Mouse (Mus musculus): ENCODE measurements at regions not wholly inside any gene's neighbourhood (a gene's known extent, or its start where the extent isn't known, plus 50 kb on each side); places are given as distances from the start of the nearest gene placed in this dataset.

DNA sequence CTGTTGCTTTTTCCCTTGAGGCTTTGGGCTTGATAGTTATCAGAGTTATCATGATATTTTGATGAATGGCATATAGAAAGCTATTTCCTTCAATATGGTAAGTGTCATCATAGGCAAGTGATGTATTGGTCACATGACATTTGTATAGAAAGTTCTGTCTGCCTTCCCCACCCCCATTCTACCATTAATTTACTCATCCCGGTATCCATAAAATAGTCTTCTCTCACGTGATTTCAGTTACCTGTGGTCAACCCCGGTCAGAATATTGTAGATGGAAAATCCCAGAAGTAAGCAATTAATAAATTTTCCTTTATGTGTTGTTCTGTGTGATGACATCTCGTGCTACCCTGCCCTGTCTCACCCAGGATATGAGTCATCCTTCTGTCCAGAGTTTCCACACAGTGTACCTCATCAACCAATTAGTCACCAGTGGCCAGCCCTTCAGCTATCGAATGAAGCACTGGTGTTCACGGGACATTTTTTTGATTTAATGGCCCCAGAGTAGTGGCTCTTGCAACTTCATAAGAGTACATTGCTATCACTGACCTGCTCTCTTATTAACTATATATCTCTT lies 127.1 kb upstream of the Twist2 start:
- no peak overlapping the region for H3K4me3 ChIP-seq (replicated peaks in 1 of 3; ENCODE audit: low read depth in 2 of 3, low read length in 2 of 3, poor library complexity in 1 of 3)
- no peak overlapping the region for H3K27ac ChIP-seq (ENCODE audit: insufficient read depth, low read depth)
- in situ Hi-C loops (cut with MboI; ENCODE audit: low pct_ligation_motif_present, low pct_unique_long_range_greater_than_20kb, low sequenced_read_pairs) (no loop called here), dilution Hi-C loops (cut with MboI; ENCODE audit: extremely low pct_ligation_motif_present, extremely low pct_unique_long_range_greater_than_20kb, low sequenced_read_pairs) (no loop called here)
- no peaks in the 10 kb centered on the region for H3K79me2 ChIP-seq (replicated peaks; ENCODE audit: control insufficient read depth, extremely low read depth, insufficient read depth, poor library complexity, severe bottlenecking)
- H3K4me2 ChIP-seq (ENCODE audit: insufficient read depth, low read depth, poor library complexity, severe bottlenecking) = no peak overlapping the region
- H3K27me3 ChIP-seq (replicated peaks) = peaks cover 21% of the 10 kb centered on the region
- H3K36me3 ChIP-seq (replicated peaks in 1 of 2; ENCODE audit: control insufficient read depth in 1 of 2, insufficient read depth in 1 of 2, low read length in 1 of 2) = no peaks in the 10 kb centered on the region
- no peaks in the 10 kb centered on the region for H3K9me3 ChIP-seq (replicated peaks; ENCODE audit: low read length)
- no peak overlapping the region for H3K9ac ChIP-seq (ENCODE audit: insufficient read depth, low read depth)
- TF ChIP-seq MXI1 (IDR thresholded peaks at IDR 0.05; ENCODE audit: low read depth, low read length) (no peak), BHLHE40 (IDR thresholded peaks at IDR 0.05; ENCODE audit: low read depth, low read length) (peak; percentile 52; the same call in 1 of the 2 replicates), CHD1 (IDR thresholded peaks at IDR 0.05; ENCODE audit: low read depth, low read length) (no peak), TCF12 (IDR thresholded peaks at IDR 0.05; ENCODE audit: low read depth, low read length) (no peak), E2F4 (IDR thresholded peaks at IDR 0.05; ENCODE audit: insufficient replicate concordance, low read depth, low read length) (no peak)
- DNase-seq (ENCODE audit: extremely low read depth) = no peak
- peaks cover 3 to 9% of the 10 kb centered on the region in 2 experiments for H3K4me1 ChIP-seq (ENCODE audit: control insufficient read depth in 1 of 2, insufficient read depth in 2 of 2)

DNA sequence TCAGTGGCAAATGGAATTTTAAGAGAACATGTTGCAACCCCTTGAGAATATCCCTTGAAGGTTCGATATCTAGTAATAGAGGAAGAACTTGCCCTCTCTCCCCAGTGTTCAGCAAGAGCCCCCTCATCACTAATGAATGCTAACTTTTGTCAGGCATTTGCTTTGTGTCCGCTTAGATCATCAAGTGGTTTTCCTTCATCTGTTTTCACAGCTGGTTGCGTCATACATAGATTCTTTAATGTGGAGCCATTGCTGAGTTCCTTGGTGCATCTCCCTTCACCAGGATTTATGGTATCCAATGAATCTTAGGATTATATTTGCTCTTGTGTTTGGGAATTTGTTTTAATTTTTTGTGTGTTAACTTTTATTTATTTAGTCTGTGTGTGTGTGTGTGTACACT lies 124.2 kb upstream of the Twist2 start:
- Histone ChIP-seq H3K27me3 (replicated peaks) (peaks cover 25% of the 10 kb centered on the region), H3K27ac (ENCODE audit: insufficient read depth, low read depth) (no peak overlapping the region), H3K9ac (ENCODE audit: insufficient read depth, low read depth) (no peak overlapping the region), H3K4me3 (replicated peaks in 1 of 3; ENCODE audit: low read depth in 2 of 3, low read length in 2 of 3, poor library complexity in 1 of 3) (no peak overlapping the region), H3K9me3 (replicated peaks; ENCODE audit: low read length) (no peaks in the 10 kb centered on the region), H3K36me3 (replicated peaks in 1 of 2; ENCODE audit: control insufficient read depth in 1 of 2, insufficient read depth in 1 of 2, low read length in 1 of 2) (no peaks in the 10 kb centered on the region), H3K79me2 (replicated peaks; ENCODE audit: control insufficient read depth, extremely low read depth, insufficient read depth, poor library complexity, severe bottlenecking) (no peaks in the 10 kb centered on the region), H3K4me2 (ENCODE audit: insufficient read depth, low read depth, poor library complexity, severe bottlenecking) (no peak overlapping the region), H3K4me1 (ENCODE audit: control insufficient read depth in 1 of 2, insufficient read depth in 2 of 2) (no peaks in the 10 kb centered on the region)
- in situ Hi-C loops (cut with MboI; ENCODE audit: low pct_ligation_motif_present, low pct_unique_long_range_greater_than_20kb, low sequenced_read_pairs) (no loop called here), dilution Hi-C loops (cut with MboI; ENCODE audit: extremely low pct_ligation_motif_present, extremely low pct_unique_long_range_greater_than_20kb, low sequenced_read_pairs) (no loop called here)
- DNase-seq (ENCODE audit: extremely low read depth) = no peak
- TF ChIP-seq MAX (IDR thresholded peaks at IDR 0.05; ENCODE audit: low read length) (no peak), BHLHE40 (IDR thresholded peaks at IDR 0.05; ENCODE audit: low read depth, low read length) (no peak), CHD1 (IDR thresholded peaks at IDR 0.05; ENCODE audit: low read depth, low read length) (no peak), EP300 (IDR thresholded peaks at IDR 0.05; ENCODE audit: low read length) (no peak)

DNA sequence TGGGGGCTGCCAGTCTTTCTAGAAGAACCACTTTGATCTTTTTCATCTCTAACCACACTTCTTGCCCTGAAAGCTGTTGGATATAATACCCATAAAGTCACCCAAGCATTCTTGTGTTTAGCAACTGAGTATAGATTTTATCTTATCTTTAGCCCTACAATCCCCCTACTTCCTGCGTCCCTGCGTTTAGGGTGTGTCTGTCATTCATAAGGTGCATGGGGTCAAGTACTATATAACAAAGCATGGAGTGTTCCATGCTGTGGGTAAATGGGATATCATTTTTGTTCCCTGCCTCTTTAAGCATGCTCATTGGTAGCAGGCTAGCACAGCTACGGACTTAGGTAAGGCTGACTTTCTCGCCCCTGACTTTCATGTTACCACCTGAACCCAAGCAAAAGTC lies 122.5 kb upstream of the Twist2 start:
- no peak for DNase-seq (ENCODE audit: extremely low read depth)
- in situ Hi-C loops (cut with MboI; ENCODE audit: low pct_ligation_motif_present, low pct_unique_long_range_greater_than_20kb, low sequenced_read_pairs) (no loop called here), dilution Hi-C loops (cut with MboI; ENCODE audit: extremely low pct_ligation_motif_present, extremely low pct_unique_long_range_greater_than_20kb, low sequenced_read_pairs) (no loop called here)
- H3K9me3 ChIP-seq (replicated peaks; ENCODE audit: low read length) = peaks cover 2% of the 10 kb centered on the region
- peaks cover 25% of the 10 kb centered on the region for H3K27me3 ChIP-seq (replicated peaks)
- no peaks in the 10 kb centered on the region for H3K79me2 ChIP-seq (replicated peaks; ENCODE audit: control insufficient read depth, extremely low read depth, insufficient read depth, poor library complexity, severe bottlenecking)
- no peak overlapping the region for H3K4me2 ChIP-seq (ENCODE audit: insufficient read depth, low read depth, poor library complexity, severe bottlenecking)
- H3K27ac ChIP-seq (ENCODE audit: insufficient read depth, low read depth) = no peak overlapping the region
- H3K36me3 ChIP-seq (replicated peaks in 1 of 2; ENCODE audit: control insufficient read depth in 1 of 2, insufficient read depth in 1 of 2, low read length in 1 of 2) = no peaks in the 10 kb centered on the region
- no peak for TF ChIP-seq PAX5 (IDR thresholded peaks at IDR 0.05; ENCODE audit: low read length)
- TF ChIP-seq MEF2A (IDR thresholded peaks at IDR 0.05; ENCODE audit: borderline replicate concordance, low read depth, low read length) = no peak
- TF ChIP-seq SIN3A (IDR thresholded peaks at IDR 0.05; ENCODE audit: low read length) = no peak
- no peak for TF ChIP-seq POLR2A (IDR thresholded peaks at IDR 0.05; ENCODE audit: low read depth, low read length)
- no peak for TF ChIP-seq RCOR1 (conservative IDR thresholded peaks at IDR 0.05; ENCODE audit: low read depth, low read length)
- no peak for TF ChIP-seq SMC3 (IDR thresholded peaks at IDR 0.05; ENCODE audit: low read depth, low read length)
- TF ChIP-seq HCFC1 (IDR thresholded peaks at IDR 0.05; ENCODE audit: low read depth, low read length) = no peak
- no peak for TF ChIP-seq MXI1 (IDR thresholded peaks at IDR 0.05; ENCODE audit: low read depth, low read length)
- no peak for TF ChIP-seq CTCF (conservative IDR thresholded peaks at IDR 0.05 in 1 of 2, IDR thresholded peaks at IDR 0.05 in 1 of 2; ENCODE audit: low read depth in 2 of 2, low read length in 2 of 2)
- TF ChIP-seq MAFK (IDR thresholded peaks at IDR 0.05; ENCODE audit: insufficient replicate concordance, low read length) = no peak
- no peak for TF ChIP-seq UBTF (IDR thresholded peaks at IDR 0.05; ENCODE audit: low read depth, low read length)
- TF ChIP-seq CHD2 (IDR thresholded peaks at IDR 0.05; ENCODE audit: low read length) = no peak
- TF ChIP-seq TCF12 (IDR thresholded peaks at IDR 0.05; ENCODE audit: low read depth, low read length) = no peak
- H3K4me1 ChIP-seq (ENCODE audit: control insufficient read depth in 1 of 2, insufficient read depth in 2 of 2) = no peaks in the 10 kb centered on the region
- H3K4me3 ChIP-seq (replicated peaks in 1 of 3; ENCODE audit: low read depth in 2 of 3, low read length in 2 of 3, poor library complexity in 1 of 3) = no peak overlapping the region
- no peak overlapping the region for H3K9ac ChIP-seq (ENCODE audit: insufficient read depth, low read depth)

All from CH12.LX (cell line).